ENCODE assay signal across 25 mouse cellular contexts in genomic region chr11:117356937-117357336, GRCm38 (mm10).
"Had no signal": no experiment of that assay in that cellular context is flagged by ENCODE, and none has a peak within 500 bp of the region (broad histone marks: within the 10 kb centered on the region; RNA-seq: fewer than 3 reads in every experiment).

No protein-coding gene starts in this region.

- DNase-seq: gastrocnemius, postnatal 14 days; gastrocnemius, postnatal 36 days; heart, adult 11 months; heart, adult 2 months; heart, postnatal 14 days; heart, postnatal 36 days; kidney, adult 18-20 months; kidney, adult 8-10 months; kidney, postnatal 10 days; kidney, postnatal 25 days; kidney, postnatal 4 days; liver; liver, embryonic 13.5 days had no signal

- H3K4me1 ChIP-seq: heart, embryonic 13.5 days; liver, embryonic 15.5 days had no signal

- H3K4me3 ChIP-seq: heart, adult 2 months; heart, embryonic 13.5 days; heart, embryonic 15.5 days; intestine, embryonic 15.5 days; layer of hippocampus, adult 2 months; left cerebral cortex, adult 2 months; liver, embryonic 13.5 days; liver, embryonic 15.5 days had no signal

- H3K27ac ChIP-seq: heart, adult 2 months; heart, embryonic 13.5 days; heart, embryonic 15.5 days; hindbrain, embryonic 14.5 days; intestine, embryonic 15.5 days; layer of hippocampus, adult 2 months; left cerebral cortex, adult 2 months; liver, embryonic 13.5 days; liver, embryonic 15.5 days had no signal

- H3K27me3 ChIP-seq: heart, embryonic 13.5 days; heart, embryonic 15.5 days; intestine, embryonic 15.5 days; liver, embryonic 13.5 days; liver, embryonic 15.5 days had no signal

- H3K9me3 ChIP-seq: heart, embryonic 13.5 days; heart, embryonic 15.5 days; intestine, embryonic 15.5 days; liver, embryonic 13.5 days; liver, embryonic 15.5 days had no signal

- ATAC-seq: hindbrain, embryonic 16.5 days; inflammation-experienced regulatory T-cells, adult 6 months; intestine, embryonic 15.5 days; intestine, postnatal 0 days had no signal

- H3K4me2 ChIP-seq: heart, embryonic 11.5 days; heart, embryonic 13.5 days; heart, embryonic 15.5 days; hindbrain, embryonic 14.5 days; intestine, embryonic 15.5 days; liver, embryonic 11.5 days; liver, embryonic 13.5 days; liver, embryonic 15.5 days had no signal

- H3K9ac ChIP-seq: heart, embryonic 13.5 days; heart, embryonic 15.5 days; hindbrain, embryonic 14.5 days; intestine, embryonic 15.5 days; liver, embryonic 13.5 days; liver, embryonic 15.5 days had no signal
